Mouse (Mus musculus): ENCODE measurements around the gene Ccnd3. TPM values are rescaled to one million over a fixed set of nuclear protein-coding genes. Genes with fewer than 3 reads are reported as not detected.
A peak's percentile ranks its signal among the peaks of the same experiment; 100 is the strongest.

The Ccnd3 gene
- total and polyA plus RNA-seq, 3 experiments, result 143 to 568 TPM; not detected in 1

DNA sequence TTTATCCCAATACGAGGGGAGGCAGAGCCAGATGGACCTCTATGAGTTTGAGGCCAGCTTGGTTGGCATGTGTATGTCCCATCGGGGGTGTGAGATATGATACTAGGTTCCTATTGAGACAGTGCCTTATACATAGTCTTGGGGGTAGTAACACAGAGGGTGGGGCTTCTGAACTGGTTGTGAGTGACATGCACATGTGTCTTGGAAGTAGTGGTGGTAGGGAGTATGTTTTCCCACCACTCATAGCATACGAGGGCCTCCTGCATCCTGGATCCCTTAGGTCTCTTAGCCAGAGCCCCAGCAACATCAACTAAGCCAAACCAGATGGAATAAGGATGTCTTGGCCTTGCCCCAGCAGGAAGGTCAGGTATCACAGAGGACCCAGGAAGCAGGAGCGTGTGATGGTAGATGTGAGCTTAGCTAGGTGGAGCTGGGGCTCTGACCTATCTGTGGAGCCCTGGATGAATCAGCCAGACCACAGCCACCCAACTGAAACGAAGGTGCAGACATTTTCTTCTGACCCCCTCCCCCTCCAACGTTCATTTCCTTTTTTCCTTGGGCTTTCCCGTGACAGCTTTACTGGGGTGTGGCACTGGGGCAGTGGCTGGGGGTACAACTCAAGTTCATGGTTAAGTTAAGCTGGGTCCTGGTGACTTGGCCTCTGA is 10.5 kb downstream of the Ccnd3 start:
- DNase-seq (ENCODE audit: low read depth, low spot score), result peak; percentile 53
- TF ChIP-seq EP300 (IDR thresholded peaks at IDR 0.05; ENCODE audit: low read depth in 1 of 2, low read length in 2 of 2) (peak in 1 of 2 experiments; percentile 64; a peak in 3 of 4 replicates), ZMIZ1 (IDR thresholded peaks at IDR 0.05; ENCODE audit: low read depth, low read length) (no peak), GATA1 (IDR thresholded peaks at IDR 0.05; ENCODE audit: low read depth, low read length) (no peak), MYB (IDR thresholded peaks at IDR 0.05; ENCODE audit: low read depth, low read length) (peak; percentile 40; the same call in 1 of the 2 replicates), ETS1 (IDR thresholded peaks at IDR 0.05; ENCODE audit: low read depth, low read length) (peak; percentile 42; the same call in 1 of the 2 replicates), BHLHE40 (IDR thresholded peaks at IDR 0.05; ENCODE audit: borderline replicate concordance, low read depth, low read length) (peak; percentile 26; the same call in 1 of the 2 replicates), SIN3A (IDR thresholded peaks at IDR 0.05; ENCODE audit: low read length) (peak; percentile 42; the same call in 1 of the 2 replicates), TCF12 (IDR thresholded peaks at IDR 0.05; ENCODE audit: low read depth, low read length) (peak; percentile 53), CTCF (IDR thresholded peaks at IDR 0.05 in 2 of 3, conservative IDR thresholded peaks at IDR 0.05 in 1 of 3; ENCODE audit: control insufficient read depth in 1 of 3, insufficient read depth in 1 of 3, low read depth in 2 of 3, low read length in 3 of 3, poor library complexity in 1 of 3, severe bottlenecking in 1 of 3) (no peak)
- H3K9ac ChIP-seq (ENCODE audit: control insufficient read depth, low read depth, low read length, poor library complexity, severe bottlenecking), result no peak overlapping the region
- H3K4me1 ChIP-seq (ENCODE audit: control insufficient read depth in 1 of 2, insufficient read depth in 2 of 2, low read length in 2 of 2), result peaks cover 3 to 21% of the 10 kb centered on the region in 2 experiments
- no peaks in the 10 kb centered on the region for H3K9me3 ChIP-seq (replicated peaks; ENCODE audit: insufficient read depth, low read length)
- peak overlapping the region; percentile 48 for H3K27ac ChIP-seq (ENCODE audit: control insufficient read depth, low read depth, low read length)
- no peaks in the 10 kb centered on the region for H3K27me3 ChIP-seq (ENCODE audit: control insufficient read depth in 1 of 2, insufficient read depth in 2 of 2, low read length in 2 of 2)
- H3K36me3 ChIP-seq (ENCODE audit: control insufficient read depth in 1 of 2, insufficient read depth in 2 of 2, low read length in 2 of 2), result peaks cover 0 to 16% of the 10 kb centered on the region in 2 experiments; a peak in 2 of 4 replicates
- H3K4me3 ChIP-seq (ENCODE audit: control insufficient read depth in 1 of 2, insufficient read depth in 1 of 2, low read depth in 2 of 2, low read length in 2 of 2), result no peak overlapping the region
- no peaks in the 10 kb centered on the region; the same call in 1 of the 2 replicates for H3K79me2 ChIP-seq (ENCODE audit: control insufficient read depth, insufficient read depth, low read length, poor library complexity)

DNA sequence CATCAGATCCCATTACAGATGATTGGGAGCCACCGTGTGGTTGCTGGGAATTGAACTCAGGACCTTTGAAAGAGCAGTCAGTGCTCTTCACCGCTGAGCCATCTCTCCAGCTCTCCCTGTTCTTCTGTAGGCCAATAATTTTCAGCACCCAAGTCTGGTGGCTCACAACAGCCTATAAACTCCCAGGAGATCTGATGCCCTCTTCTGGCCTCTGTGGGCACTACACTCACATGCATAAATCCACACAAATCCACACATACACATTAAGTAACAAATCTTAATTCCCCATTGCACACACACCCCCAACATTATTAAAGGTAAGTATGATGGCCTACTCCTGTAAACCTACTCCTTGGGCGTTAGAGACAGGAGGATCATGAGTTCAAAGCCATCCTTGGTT is 11.4 kb downstream of the Ccnd3 start:
- Histone ChIP-seq H3K9ac (ENCODE audit: control insufficient read depth, low read depth, low read length, poor library complexity, severe bottlenecking) (no peak overlapping the region), H3K27me3 (ENCODE audit: control insufficient read depth in 1 of 2, insufficient read depth in 2 of 2, low read length in 2 of 2) (no peaks in the 10 kb centered on the region), H3K4me3 (ENCODE audit: control insufficient read depth in 1 of 2, insufficient read depth in 1 of 2, low read depth in 2 of 2, low read length in 2 of 2) (no peak overlapping the region), H3K4me1 (ENCODE audit: control insufficient read depth in 1 of 2, insufficient read depth in 2 of 2, low read length in 2 of 2) (peaks cover 5 to 26% of the 10 kb centered on the region in 2 experiments), H3K9me3 (replicated peaks; ENCODE audit: insufficient read depth, low read length) (no peaks in the 10 kb centered on the region), H3K36me3 (ENCODE audit: control insufficient read depth in 1 of 2, insufficient read depth in 2 of 2, low read length in 2 of 2) (peaks cover 0 to 15% of the 10 kb centered on the region in 2 experiments; a peak in 2 of 4 replicates), H3K79me2 (ENCODE audit: control insufficient read depth, insufficient read depth, low read length, poor library complexity) (no peaks in the 10 kb centered on the region; the same call in 1 of the 2 replicates), H3K27ac (ENCODE audit: control insufficient read depth, low read depth, low read length) (no peak overlapping the region)
- TF ChIP-seq CTCF (IDR thresholded peaks at IDR 0.05 in 2 of 3, conservative IDR thresholded peaks at IDR 0.05 in 1 of 3; ENCODE audit: control insufficient read depth in 1 of 3, insufficient read depth in 1 of 3, low read depth in 2 of 3, low read length in 3 of 3, poor library complexity in 1 of 3, severe bottlenecking in 1 of 3), result peak; percentile 32 to 45 (median 35); a peak in 5 of 6 replicates
- TF ChIP-seq MAFK (IDR thresholded peaks at IDR 0.05; ENCODE audit: borderline replicate concordance, low read depth, low read length), result no peak
- DNase-seq (ENCODE audit: low read depth, low spot score), result peak; percentile 58

DNA sequence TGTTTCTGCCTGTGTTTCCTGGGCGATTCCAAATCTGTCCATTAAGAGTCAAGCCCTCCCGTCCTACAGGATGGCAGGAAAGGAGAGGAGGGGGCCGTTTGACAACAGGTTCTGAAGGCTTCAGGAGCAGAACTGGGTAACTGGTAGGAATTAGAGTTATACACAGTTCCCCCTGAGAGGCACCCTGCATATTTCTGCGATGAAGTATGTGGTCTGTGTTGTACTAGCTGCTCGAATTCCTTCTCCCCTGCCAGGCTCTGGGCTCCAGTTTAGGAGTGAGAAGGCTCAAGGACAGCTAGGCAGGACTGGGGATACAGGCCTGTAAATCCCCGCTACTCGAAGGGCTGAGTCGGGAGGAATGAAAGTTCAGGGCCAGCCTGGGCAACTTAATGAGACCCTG is 13.4 kb downstream of the Ccnd3 start:
- Histone ChIP-seq H3K79me2 (ENCODE audit: control insufficient read depth, insufficient read depth, low read length, poor library complexity) (peaks cover 2% of the 10 kb centered on the region; the same call in 1 of the 2 replicates), H3K27me3 (ENCODE audit: control insufficient read depth in 1 of 2, insufficient read depth in 2 of 2, low read length in 2 of 2) (no peaks in the 10 kb centered on the region), H3K4me3 (ENCODE audit: control insufficient read depth in 1 of 2, insufficient read depth in 1 of 2, low read depth in 2 of 2, low read length in 2 of 2) (no peak overlapping the region), H3K9me3 (replicated peaks; ENCODE audit: insufficient read depth, low read length) (no peaks in the 10 kb centered on the region), H3K4me1 (ENCODE audit: control insufficient read depth in 1 of 2, insufficient read depth in 2 of 2, low read length in 2 of 2) (peaks cover 16 to 32% of the 10 kb centered on the region in 2 experiments), H3K27ac (ENCODE audit: control insufficient read depth, low read depth, low read length) (no peak overlapping the region), H3K36me3 (ENCODE audit: control insufficient read depth in 1 of 2, insufficient read depth in 2 of 2, low read length in 2 of 2) (peaks cover 0 to 25% of the 10 kb centered on the region in 2 experiments; a peak in 2 of 4 replicates), H3K9ac (ENCODE audit: control insufficient read depth, low read depth, low read length, poor library complexity, severe bottlenecking) (no peak overlapping the region)
- DNase-seq (ENCODE audit: low read depth, low spot score), result no peak
- no peak for TF ChIP-seq HCFC1 (IDR thresholded peaks at IDR 0.05; ENCODE audit: low read depth, low read length)
- no peak for TF ChIP-seq TCF12 (IDR thresholded peaks at IDR 0.05; ENCODE audit: low read depth, low read length)
- TF ChIP-seq SMC3 (IDR thresholded peaks at IDR 0.05; ENCODE audit: low read depth, low read length), result no peak
- no peak for TF ChIP-seq TBP (IDR thresholded peaks at IDR 0.05; ENCODE audit: low read depth, low read length)
- no peak for TF ChIP-seq ZKSCAN1 (IDR thresholded peaks at IDR 0.05; ENCODE audit: low read depth, low read length)
- TF ChIP-seq POLR2AphosphoS5 (IDR thresholded peaks at IDR 0.05; ENCODE audit: borderline replicate concordance, low read depth, low read length), result no peak
- TF ChIP-seq ETS1 (IDR thresholded peaks at IDR 0.05; ENCODE audit: low read depth, low read length), result no peak
- no peak for TF ChIP-seq USF2 (IDR thresholded peaks at IDR 0.05; ENCODE audit: borderline replicate concordance in 1 of 2, insufficient read depth in 1 of 2, low read depth in 1 of 2, low read length in 2 of 2)
- no peak for TF ChIP-seq KAT2A (conservative IDR thresholded peaks at IDR 0.05; ENCODE audit: low read depth, low read length)
- no peak for TF ChIP-seq MAX (IDR thresholded peaks at IDR 0.05; ENCODE audit: low read length)
- TF ChIP-seq ZNF384 (IDR thresholded peaks at IDR 0.05; ENCODE audit: low read depth, low read length), result no peak
- no peak for TF ChIP-seq MYC (IDR thresholded peaks at IDR 0.05; ENCODE audit: low read depth, low read length)
- TF ChIP-seq NELFE (IDR thresholded peaks at IDR 0.05; ENCODE audit: low read depth, low read length), result no peak
- no peak for TF ChIP-seq NRF1 (IDR thresholded peaks at IDR 0.05; ENCODE audit: insufficient read depth, low read depth, low read length, poor library complexity, severe bottlenecking)

Measured in MEL (cell line).